Mouse (Mus musculus) CH12.LX (cell line): ENCODE results near the gene Narf. TPM values are rescaled to one million over a fixed set of nuclear protein-coding genes. Genes with fewer than 3 reads are reported as not detected.
A peak's percentile ranks its signal among the peaks of the same experiment; 100 is the strongest.

Experiments used
- DNase-seq: peaks from one replicate; pipeline ENCODE4 v3.0.0-alpha.2; 2013; ENCODE audit errors: extremely low read depth
- H3K27ac ChIP-seq: 2 replicates; pipeline ENCODE4 v1.5.1; 2012; ENCODE audit warnings: low read depth, mild to moderate bottlenecking, control low read depth, moderate library complexity; ENCODE audit not compliant: insufficient read depth
- H3K27me3 ChIP-seq: replicated peaks from 2 replicates; pipeline ENCODE3; 2012; ENCODE audit warnings: inconsistent platforms
- H3K36me3 ChIP-seq, 2 experiments: replicated peaks in 1 of 2; 2 replicates each; pipeline versions ENCODE3 to v1.6.1; 2012; ENCODE audit warnings: inconsistent platforms in 1 of 2, low read length in 1 of 2, mild to moderate bottlenecking in 1 of 2, mixed read lengths in 1 of 2, moderate library complexity in 1 of 2; ENCODE audit not compliant: control insufficient read depth in 1 of 2, insufficient read depth in 1 of 2
- H3K4me1 ChIP-seq, 2 experiments: 2 replicates each; pipeline ENCODE4 v1.6.1; 2012; ENCODE audit warnings: inconsistent platforms in 1 of 2, moderate library complexity in 1 of 2; ENCODE audit not compliant: insufficient read depth in 2 of 2, control insufficient read depth in 1 of 2
- H3K4me2 ChIP-seq: 2 replicates; pipeline ENCODE4 v1.6.1; 2012; ENCODE audit warnings: low read depth, mild to moderate bottlenecking, control low read depth; ENCODE audit not compliant: poor library complexity, insufficient read depth, severe bottlenecking
- H3K4me3 ChIP-seq, 3 experiments: fragments of 150-350 bp in 1 of 3; sonication (generic) in 1 of 3; replicated peaks in 1 of 3; 2 replicates each; pipeline versions ENCODE3 to v1.5.1; 2011 to 2012; ENCODE audit warnings: low read depth in 2 of 3, low read length in 2 of 3, mild to moderate bottlenecking in 2 of 3, moderate library complexity in 2 of 3, control low read depth in 1 of 3, improper control_type of control experiment in 1 of 3, inconsistent platforms in 1 of 3, mixed read lengths in 1 of 3; ENCODE audit not compliant: poor library complexity in 1 of 3
- H3K79me2 ChIP-seq: replicated peaks from 2 replicates; pipeline ENCODE4 v1.6.1; 2012; ENCODE audit warnings: mild to moderate bottlenecking, moderate library complexity; ENCODE audit not compliant: control insufficient read depth, poor library complexity, insufficient read depth, severe bottlenecking; ENCODE audit errors: extremely low read depth
- H3K9ac ChIP-seq: 2 replicates; pipeline ENCODE4 v1.6.1; 2012; ENCODE audit warnings: low read depth, mild to moderate bottlenecking, control low read depth, moderate library complexity; ENCODE audit not compliant: insufficient read depth
- H3K9me3 ChIP-seq: replicated peaks from 2 replicates; pipeline ENCODE3; 2012; ENCODE audit warnings: low read length, inconsistent platforms, mixed read lengths
- BHLHE40 ChIP-seq: IDR thresholded peaks from 2 replicates; pipeline ENCODE4 v1.6.1; 2011; ENCODE audit warnings: mild to moderate bottlenecking, low read depth, low read length, improper control_type of control experiment
- CHD1 ChIP-seq: IDR thresholded peaks from 2 replicates; pipeline ENCODE4 v1.6.1; 2012; ENCODE audit warnings: low read depth, low read length, improper control_type of control experiment, inconsistent platforms
- CHD2 ChIP-seq: IDR thresholded peaks from 2 replicates; pipeline ENCODE4 v1.6.1; 2011; ENCODE audit warnings: low read length, improper control_type of control experiment
- E2F4 ChIP-seq: IDR thresholded peaks from 2 replicates; pipeline ENCODE4 v1.6.1; 2011; ENCODE audit warnings: low read depth, low read length, improper control_type of control experiment; ENCODE audit not compliant: insufficient replicate concordance
- HCFC1 ChIP-seq: IDR thresholded peaks from 2 replicates; pipeline ENCODE4 v1.6.1; 2012; ENCODE audit warnings: low read depth, mild to moderate bottlenecking, inconsistent platforms, low read length, improper control_type of control experiment
- MAZ ChIP-seq: IDR thresholded peaks from 2 replicates; pipeline ENCODE4 v1.6.1; 2012; ENCODE audit warnings: low read depth, mild to moderate bottlenecking, inconsistent platforms, low read length, improper control_type of control experiment, moderate library complexity
- MXI1 ChIP-seq: IDR thresholded peaks from 2 replicates; pipeline ENCODE4 v1.6.1; 2011; ENCODE audit warnings: mild to moderate bottlenecking, low read depth, low read length, improper control_type of control experiment
- MYC ChIP-seq: IDR thresholded peaks from 2 replicates; pipeline ENCODE4 v1.6.1; 2011; ENCODE audit warnings: low read depth, mild to moderate bottlenecking, improper control_type of control experiment, low read length
- NRF1 ChIP-seq: IDR thresholded peaks from 2 replicates; pipeline ENCODE4 v1.6.1; 2014; ENCODE audit warnings: low read depth, mild to moderate bottlenecking, inconsistent platforms, low read length, improper control_type of control experiment, moderate library complexity
- PAX5 ChIP-seq: IDR thresholded peaks from 2 replicates; pipeline ENCODE4 v1.6.1; 2012; ENCODE audit warnings: low read length, inconsistent platforms, mixed read lengths
- POLR2A ChIP-seq: IDR thresholded peaks from 2 replicates; pipeline ENCODE4 v1.6.1; 2011; ENCODE audit warnings: low read depth, mild to moderate bottlenecking, improper control_type of control experiment, low read length
- SIN3A ChIP-seq: IDR thresholded peaks from 2 replicates; pipeline ENCODE4 v1.6.1; 2012; ENCODE audit warnings: low read length, improper control_type of control experiment, inconsistent platforms
- SMC3 ChIP-seq: IDR thresholded peaks from 2 replicates; pipeline ENCODE4 v1.6.1; 2011; ENCODE audit warnings: low read depth, low read length, improper control_type of control experiment
- TBP ChIP-seq: conservative IDR thresholded peaks from 2 replicates; pipeline ENCODE4 v1.6.1; 2011; ENCODE audit warnings: low read depth, low read length, improper control_type of control experiment
- UBTF ChIP-seq: IDR thresholded peaks from 2 replicates; pipeline ENCODE4 v1.6.1; 2012; ENCODE audit warnings: low read depth, mild to moderate bottlenecking, inconsistent platforms, low read length, improper control_type of control experiment, moderate library complexity
- USF2 ChIP-seq: conservative IDR thresholded peaks from 2 replicates; pipeline ENCODE4 v1.6.1; 2011; ENCODE audit warnings: low read depth, low read length, improper control_type of control experiment
- ZNF384 ChIP-seq: IDR thresholded peaks from 2 replicates; pipeline ENCODE4 v1.6.1; 2012; ENCODE audit warnings: low read depth, low read length, improper control_type of control experiment, inconsistent platforms
- dilution Hi-C: fragments of 300-500 bp; cut with MboI; formaldehyde crosslinking; loops from 2 replicates; pipeline ENCODE4 v1.14.3; 2020; ENCODE audit warnings: low sequenced_read_pairs; ENCODE audit not compliant: extremely low pct_unique_long_range_greater_than_20kb, extremely low pct_ligation_motif_present
- in situ Hi-C: fragments of 300-500 bp; cut with MboI; formaldehyde crosslinking; loops from 3 replicates; pipeline ENCODE4 v1.14.3; 2019; ENCODE audit warnings: low sequenced_read_pairs, low pct_ligation_motif_present, low pct_unique_long_range_greater_than_20kb, mixed read lengths
- polyA plus RNA-seq: library from polyadenylated mRNA; unstranded; fragments of >175 nt; gene quantifications from 2 replicates; pipeline ENCODE4 v1.2.1, GENCODE M21; 2012; ENCODE audit warnings: low read depth; ENCODE audit not compliant: insufficient read length
- total RNA-seq, 2 experiments: library from RNA; depleted of rRNA; stranded (reverse); fragments of 300-350 nt in 1 of 2; fragments of >200 nt in 1 of 2; gene quantifications; 2 replicates each; pipeline ENCODE4 v1.2.3; 2012 to 2014

The Narf gene
- total and polyA plus RNA-seq, 3 experiments = 11.7 to 29.9 (median 26.2) TPM

DNA sequence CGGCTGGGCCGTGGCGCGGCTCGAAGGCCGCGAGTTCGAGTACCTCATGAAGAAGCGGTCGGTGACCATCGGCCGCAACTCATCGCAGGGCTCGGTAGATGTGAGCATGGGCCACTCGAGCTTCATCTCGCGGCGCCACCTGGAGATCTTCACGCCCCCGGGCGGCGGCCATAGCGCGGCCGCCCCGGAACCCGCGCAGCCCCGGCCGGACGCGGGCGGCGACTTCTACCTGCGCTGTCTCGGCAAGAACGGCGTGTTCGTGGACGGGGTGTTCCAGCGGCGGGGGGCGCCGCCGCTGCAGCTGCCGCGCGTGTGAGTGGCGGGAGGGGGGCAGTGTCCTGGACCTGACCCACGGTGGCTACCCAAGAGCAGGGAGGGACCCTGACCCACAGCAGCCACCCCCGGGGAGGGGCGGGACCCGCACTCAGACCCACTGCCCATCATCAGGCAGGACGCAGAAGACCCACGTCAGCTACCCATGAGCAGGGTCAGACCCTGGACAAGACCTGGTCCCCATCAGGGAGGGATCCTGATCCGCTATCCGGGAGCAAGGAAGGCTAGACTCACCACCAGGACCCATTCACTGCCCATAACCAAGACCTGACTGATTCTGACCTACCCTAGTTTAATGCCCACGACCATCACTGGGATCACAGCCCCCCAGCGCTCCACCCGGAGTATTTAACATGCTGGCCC is 23.3 kb downstream of the Narf start:
- Histone ChIP-seq H3K9ac (peak overlapping the region; percentile 95), H3K27me3 (no peaks in the 10 kb centered on the region), H3K79me2 (peaks cover 53% of the 10 kb centered on the region), H3K9me3 (no peaks in the 10 kb centered on the region), H3K27ac (0 out of 2 replicates have a peak overlapping the region, but pooled peaks have one; percentile 2), H3K4me3 (peak overlapping the region; percentile 80 to 94 (median 84)), H3K36me3 (peaks cover 26 to 53% of the 10 kb centered on the region in 2 experiments), H3K4me1 (peaks cover 8 to 42% of the 10 kb centered on the region in 2 experiments; a peak in 3 of 4 replicates), H3K4me2 (peak overlapping the region; percentile 92)
- TF ChIP-seq MXI1 (peak; percentile 16; the same call in 1 of the 2 replicates), ZNF384 (no peak), MAZ (no peak), UBTF (0 out of 2 replicates have a peak, but pooled peaks have one; percentile 39), SIN3A (peak; percentile 33; the same call in 1 of the 2 replicates), CHD2 (no peak)
- in situ Hi-C loops = no loop called here
- dilution Hi-C loops = no loop called here
- no peak for DNase-seq

GRCm38 (mm10) chr11:121261074-121261473 is 24.0 kb downstream of the Narf start:
- Histone ChIP-seq H3K36me3 (peaks cover 30 to 53% of the 10 kb centered on the region in 2 experiments), H3K4me2 (peak overlapping the region; percentile 92), H3K4me1 (peaks cover 8 to 42% of the 10 kb centered on the region in 2 experiments; a peak in 3 of 4 replicates), H3K27ac (no peak overlapping the region), H3K79me2 (peaks cover 59% of the 10 kb centered on the region), H3K9ac (peak overlapping the region; percentile 95), H3K9me3 (no peaks in the 10 kb centered on the region), H3K27me3 (no peaks in the 10 kb centered on the region), H3K4me3 (peak overlapping the region; percentile 80 to 94 (median 84))
- in situ Hi-C loops (no loop called here), dilution Hi-C loops (no loop called here)
- TF ChIP-seq ZNF384 = 0 out of 2 replicates have a peak, but pooled peaks have one; percentile 18
- TF ChIP-seq USF2 = no peak
- no peak for TF ChIP-seq E2F4
- peak; percentile 69; the same call in 1 of the 2 replicates for TF ChIP-seq CHD1
- no peak for TF ChIP-seq BHLHE40
- no peak for TF ChIP-seq PAX5
- no peak for TF ChIP-seq SMC3
- TF ChIP-seq TBP = no peak
- no peak for TF ChIP-seq POLR2A
- no peak for TF ChIP-seq HCFC1
- TF ChIP-seq MYC = no peak
- 0 out of 2 replicates have a peak, but pooled peaks have one; percentile 31 for TF ChIP-seq SIN3A
- TF ChIP-seq NRF1 = no peak
- TF ChIP-seq, all 38 proteins: peak for 3
- no peak for DNase-seq
